Mouse (Mus musculus): ENCODE measurements around the gene Vps51.
A peak's percentile ranks its signal among the peaks of the same experiment; 100 is the strongest.
"Not testable (repeated sequence)": the region's sequence is repeated elsewhere in the genome, so short reads cannot be mapped to it uniquely, and the experiment has no call there.

The Vps51 gene

DNA sequence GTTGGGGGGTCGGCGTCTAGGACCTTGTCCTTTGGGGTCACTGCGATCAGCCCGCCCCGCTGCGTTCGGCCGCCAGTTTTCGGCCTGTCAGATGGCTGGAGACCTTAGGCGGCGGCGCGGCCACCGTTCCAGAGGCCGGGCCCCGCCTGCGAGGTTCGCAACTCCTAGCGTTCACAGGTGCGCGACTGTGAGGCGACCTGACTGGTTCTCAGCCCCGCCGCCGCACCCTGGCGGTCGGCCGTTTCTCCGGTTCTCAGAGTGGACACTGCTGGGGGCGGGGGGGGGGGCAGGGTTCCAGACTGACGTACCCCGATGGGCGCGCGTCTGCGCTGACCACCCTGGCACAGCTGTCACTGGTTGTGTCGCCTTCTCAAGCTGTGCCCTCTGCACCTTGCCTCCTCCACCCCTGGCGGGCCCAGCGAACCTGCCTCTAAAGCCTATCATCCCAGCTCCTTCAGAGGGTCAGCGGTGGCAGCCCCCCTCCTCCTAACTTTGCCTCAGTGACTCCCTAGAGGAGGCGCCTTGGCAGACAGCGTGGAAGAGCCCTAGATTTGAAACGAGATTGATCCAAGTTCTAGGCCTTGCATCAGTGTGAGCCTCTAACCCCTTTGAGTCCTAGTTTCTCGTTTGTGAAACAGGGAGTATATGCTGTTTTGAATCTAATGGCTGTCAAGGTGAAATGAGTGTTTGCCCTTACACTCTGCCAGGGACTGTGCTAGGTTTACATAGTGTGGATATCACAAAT is 29.7 kb downstream of the Vps51 start:
- no peak for DNase-seq

DNA sequence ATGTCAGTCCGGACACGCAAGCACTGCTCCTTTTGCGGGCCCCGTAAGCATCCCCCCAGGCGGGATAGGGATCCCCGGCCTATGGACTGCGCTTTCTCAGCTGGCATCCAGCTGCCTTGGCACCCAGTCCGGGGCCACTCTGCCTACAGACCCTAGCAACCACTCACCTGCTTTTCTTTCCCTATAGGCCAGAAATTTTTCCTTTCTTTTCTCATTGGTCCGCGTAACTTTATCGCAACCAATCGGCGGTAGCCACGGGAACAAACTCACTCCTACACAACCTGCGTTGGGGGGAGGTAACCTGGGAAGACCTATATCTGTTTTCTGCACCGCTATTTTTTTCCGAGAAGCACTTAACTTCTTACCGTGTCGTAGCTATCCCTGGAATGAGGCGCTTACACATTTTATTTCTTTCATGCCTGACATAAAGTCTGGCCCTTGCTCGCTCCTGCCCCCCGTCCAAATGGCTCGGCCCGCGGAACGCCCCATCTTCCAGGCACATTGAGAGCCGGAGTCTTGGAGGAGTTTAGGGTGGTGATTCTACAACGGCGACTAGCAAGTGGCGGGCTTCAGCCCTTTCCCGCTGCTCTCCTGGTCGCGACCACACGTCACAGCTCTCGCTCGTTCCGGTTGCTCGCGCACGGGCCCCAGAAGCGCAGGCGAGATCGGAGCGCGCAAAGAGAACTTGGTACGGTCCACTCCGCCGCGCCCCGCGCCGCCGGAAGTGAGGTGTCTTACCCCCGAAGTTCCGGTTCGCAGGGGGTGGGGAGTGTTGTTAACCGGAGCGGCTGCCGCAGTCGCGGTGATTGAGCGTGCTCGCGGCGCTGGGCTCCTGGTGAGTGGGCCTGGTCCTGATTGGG is 30.5 kb downstream of the Vps51 start, which contains the start of gene Syvn1:
Gene Syvn1 (plus strand): TSS at position 283 of the 860 bp plus-strand sequence.
- peak; percentile 88 for DNase-seq

DNA sequence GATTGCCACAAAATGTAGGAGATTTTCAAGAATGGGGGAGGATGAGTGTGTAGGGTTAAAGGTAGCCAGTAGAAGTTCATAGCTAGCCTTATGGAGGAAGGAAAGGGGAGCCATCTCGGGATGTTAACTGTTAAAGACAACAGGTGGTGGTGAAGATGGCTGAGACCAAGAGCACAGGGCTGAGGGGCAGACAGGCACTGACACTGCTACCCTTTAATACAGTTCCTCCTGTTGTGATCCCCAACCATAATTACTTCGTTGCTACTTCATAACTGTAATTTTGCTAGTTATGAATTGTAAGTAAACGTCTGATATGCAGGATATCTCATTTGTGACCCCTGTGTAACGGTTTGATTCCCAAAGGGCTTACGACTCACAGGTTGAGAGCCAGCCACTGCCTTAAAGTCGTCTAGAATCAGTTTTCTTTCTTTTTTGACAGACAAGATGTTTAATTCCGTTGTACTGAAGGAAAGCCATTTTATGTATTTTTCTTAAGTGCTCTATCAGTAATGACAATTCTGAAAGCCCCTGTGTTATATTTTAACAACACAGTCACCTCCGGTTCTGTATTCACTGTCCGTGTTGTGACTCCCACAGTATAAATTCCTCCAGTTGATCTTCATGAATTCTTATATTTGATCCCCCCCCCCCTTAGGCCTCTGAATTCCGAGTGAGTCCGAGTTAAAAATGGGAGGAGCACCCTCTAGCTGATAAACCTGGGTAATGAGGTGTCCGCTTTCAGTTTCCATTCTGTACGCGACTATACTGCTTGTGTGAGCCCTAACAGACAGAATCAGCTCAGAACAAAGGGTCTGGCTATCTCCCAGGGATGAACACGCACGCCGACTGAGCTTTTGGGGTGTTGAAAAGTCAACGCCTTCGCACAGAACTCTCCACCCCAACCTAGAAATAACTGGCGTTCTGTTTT is 31.4 kb downstream of the Vps51 start:
- no peak for DNase-seq

DNA sequence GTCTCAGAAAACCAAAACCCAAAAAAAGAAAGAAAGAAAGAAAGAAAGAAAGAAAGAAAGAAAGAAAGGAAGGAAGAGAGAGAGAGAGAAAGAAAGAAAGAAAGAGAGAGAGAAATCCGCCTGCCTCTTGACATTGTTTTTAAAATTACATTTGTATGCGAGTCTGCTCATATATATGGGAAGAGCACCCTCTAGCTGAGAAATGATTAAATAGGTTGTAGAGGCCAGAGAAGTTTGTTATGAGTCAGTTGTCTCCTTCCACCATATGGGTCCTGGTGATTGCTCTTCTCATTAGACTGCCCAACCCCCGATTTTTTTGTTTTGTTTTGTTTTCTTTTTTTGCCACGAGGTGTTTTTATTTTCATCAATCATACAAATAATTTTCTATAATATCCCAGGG is 32.9 kb downstream of the Vps51 start:
- DNase-seq = not testable (repeated sequence)

DNA sequence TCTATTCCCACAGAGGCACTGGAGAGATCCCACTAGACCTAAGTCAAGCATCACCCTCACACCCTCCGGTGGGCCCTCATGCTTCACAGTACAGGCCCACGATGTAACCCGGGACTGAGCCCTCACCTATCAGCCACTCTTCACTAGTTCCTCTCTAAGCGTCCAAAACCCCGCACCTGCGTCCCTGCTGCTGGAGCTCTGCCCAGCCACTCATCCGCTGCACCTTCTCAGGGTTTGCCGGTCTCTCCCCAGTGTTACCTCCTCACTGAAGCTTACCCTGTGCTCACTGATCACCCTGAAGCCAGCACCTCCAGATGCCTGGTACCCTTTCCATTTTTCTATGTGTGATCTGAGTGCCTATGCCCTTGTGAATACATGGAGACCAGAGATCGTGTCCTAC is 34.7 kb downstream of the Vps51 start:
- DNase-seq = no peak

DNA sequence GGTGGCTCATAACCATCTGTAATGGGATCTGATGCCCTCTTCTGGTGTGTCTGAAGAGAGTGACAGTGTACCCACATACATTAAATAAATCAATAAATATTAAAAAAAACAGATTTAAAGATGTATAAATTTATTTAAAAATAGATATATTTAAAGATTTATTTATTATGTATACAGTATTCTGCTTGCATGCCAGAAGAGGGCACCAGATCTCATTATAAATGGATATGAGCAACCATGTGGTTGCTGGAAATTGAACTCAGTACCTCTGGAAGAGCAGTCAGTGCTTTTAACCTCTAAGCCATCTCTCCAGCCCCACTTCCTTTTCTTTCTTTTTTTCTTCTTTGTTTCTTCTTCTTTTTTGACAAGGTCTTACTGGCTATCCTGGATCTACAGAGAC is 37.0 kb downstream of the Vps51 start:
- no peak for DNase-seq

DNA sequence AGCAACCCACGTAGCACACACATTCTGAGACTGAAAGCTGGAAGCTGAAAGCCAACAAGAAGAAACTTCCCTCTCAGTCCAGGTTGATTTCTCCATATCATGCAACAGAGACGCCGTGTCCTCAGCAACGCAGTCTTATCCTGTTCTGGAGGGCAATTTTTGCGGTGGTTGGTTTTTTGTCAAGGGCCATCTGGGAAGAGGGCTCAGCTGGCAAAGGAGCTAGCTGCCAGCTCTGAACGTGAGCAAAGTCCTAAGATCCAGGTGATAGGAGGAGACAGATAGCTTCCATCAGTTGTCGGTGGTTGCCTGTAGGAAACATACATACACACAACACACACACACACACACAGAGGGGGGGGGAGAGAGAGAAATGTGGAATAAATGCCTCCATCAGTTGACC is 38.7 kb downstream of the Vps51 start:
- no peak for DNase-seq

DNA sequence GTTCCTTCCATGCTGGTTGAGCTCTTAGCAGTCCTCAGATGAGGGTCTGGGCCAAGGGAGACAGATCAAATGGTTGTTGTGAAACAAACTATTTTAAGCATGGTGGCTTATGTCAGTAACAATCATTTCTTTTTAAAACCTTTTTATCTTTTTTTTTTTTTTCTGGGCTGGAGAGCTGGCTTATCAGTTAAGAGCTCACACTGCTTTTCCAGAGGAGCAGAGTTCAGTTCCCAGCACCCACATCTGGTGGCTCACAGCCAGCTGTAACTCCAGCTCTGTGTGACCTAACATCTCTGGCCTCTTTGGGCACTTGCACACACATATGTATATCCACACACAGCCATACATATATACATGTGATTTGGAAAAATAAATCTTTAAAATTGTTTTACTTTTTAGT is 39.3 kb downstream of the Vps51 start:
- DNase-seq = no peak

DNA sequence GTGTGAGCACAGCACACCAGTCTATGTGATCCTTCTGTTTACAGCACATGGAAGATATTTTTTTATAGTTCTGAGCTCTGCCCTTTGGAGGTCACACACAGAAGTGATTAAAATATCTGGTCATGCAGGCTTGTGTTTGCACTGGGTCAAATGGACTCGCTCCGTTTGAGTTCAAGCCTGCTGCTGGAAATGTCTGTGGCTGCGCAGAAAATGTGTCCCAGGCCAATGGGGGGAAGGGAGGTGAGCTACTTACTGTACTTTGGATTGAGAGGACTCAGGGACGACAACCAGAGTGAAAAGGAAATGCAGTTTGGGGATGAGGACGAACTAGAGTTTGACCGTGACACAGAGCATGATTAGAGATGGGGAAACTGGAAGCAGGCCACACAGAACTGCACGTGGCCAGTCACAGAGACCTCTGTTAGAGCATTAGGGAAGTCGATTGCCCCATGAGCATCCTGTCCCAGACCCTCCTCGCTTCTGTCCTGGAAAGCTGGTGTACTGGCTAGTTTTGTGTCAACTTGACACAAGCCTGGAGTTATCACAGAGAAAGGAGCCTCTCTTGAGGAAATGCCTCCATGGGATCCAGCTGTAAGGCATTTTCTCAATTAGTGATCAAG is 41.0 kb downstream of the Vps51 start:
- DNase-seq = no peak

DNA sequence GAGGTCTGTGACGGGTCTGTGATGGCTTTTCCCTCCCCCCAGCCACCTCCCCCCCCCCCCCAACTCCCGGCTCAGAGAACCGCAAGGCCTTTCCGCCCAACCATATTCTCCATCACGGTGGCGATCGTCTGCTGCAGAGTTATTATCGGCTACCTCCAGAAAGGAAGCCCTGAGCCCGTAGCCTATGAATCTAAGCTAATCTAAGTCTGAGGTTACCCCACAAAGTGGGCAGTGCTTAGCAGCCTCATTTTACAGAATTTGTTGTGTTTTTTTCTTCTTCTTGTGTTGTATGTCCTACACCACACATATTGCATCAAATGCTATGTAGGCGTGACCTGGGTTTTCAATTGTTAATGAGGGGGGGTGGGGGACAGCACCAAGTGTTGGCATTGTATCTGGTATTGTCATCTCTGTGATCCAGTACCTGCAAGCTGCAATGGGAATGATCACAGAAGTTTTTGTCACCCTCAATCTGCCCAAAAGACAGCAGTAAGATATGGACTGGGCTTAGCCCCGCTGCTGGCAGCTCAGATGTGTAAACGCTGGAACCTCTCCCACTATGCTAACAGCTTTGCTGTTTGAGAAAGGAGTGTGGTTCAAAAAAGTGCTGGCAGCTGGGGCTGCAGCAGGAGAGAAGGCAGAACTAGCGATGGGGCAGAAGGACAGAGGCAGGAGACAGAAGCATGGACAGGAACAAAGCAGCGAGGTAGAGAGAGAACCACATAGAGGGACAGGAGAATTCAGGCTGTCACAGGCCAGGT is 46.3 kb downstream of the Vps51 start:
- no peak for DNase-seq

DNA sequence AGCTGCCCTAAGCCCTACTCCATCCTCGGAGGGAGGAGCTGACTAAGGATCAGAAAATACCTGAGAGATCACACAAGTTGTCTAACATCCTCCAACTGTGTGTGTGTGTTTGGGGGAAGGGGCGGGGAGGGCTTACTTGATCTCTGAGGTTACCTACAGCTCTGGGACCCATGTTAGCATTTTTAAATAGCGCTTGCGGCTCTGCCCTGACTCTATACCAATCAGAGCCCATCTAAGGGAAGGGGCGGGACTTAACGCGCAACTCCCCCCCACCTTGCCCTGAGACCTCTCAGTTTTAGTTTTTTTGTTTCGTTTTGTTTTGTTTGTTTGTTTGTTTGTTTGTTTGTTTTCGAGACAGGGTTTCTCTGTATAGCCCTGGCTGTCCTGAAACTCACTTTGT is 47.6 kb downstream of the Vps51 start:
- no peak for DNase-seq

DNA sequence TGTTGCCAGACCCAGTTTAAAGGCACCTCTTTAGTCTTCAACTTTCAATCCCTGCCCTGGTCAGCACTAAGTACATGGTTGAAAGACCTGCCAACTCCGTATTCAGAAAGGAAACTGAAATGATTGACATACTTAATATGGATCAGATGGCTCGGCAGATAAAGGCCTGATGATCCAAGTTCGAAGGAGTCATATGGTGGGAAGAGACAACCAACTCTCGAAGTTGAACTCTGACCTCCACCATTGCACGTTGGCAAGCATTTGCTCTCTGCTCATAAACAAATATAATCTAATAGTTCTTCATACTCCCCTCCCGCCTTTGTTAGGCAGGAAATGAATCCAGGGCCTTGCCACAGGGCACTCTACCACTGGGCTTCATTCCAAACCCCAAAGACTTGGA is 48.0 kb downstream of the Vps51 start:
- peak; percentile 23 for DNase-seq

DNA sequence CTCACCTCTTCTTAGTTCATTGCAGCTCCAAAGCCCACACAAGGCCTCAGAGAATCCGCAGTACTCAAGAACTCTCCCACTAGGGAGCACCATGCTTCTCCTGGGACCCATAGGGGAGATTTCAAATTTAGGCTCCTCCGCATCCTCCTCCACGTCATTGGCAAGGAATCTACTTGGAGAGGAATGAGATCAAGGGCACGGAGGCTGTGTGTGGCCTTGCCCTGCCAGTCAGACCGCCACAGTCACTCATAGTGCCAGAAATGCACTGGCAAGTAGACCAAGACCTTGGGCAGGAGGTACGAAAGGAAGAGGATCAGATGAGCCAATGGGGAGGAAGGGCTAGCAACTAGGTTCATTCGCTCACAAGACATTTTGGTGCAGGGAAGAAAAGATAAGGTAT is 53.1 kb downstream of the Vps51 start:
- no peak for DNase-seq

DNA sequence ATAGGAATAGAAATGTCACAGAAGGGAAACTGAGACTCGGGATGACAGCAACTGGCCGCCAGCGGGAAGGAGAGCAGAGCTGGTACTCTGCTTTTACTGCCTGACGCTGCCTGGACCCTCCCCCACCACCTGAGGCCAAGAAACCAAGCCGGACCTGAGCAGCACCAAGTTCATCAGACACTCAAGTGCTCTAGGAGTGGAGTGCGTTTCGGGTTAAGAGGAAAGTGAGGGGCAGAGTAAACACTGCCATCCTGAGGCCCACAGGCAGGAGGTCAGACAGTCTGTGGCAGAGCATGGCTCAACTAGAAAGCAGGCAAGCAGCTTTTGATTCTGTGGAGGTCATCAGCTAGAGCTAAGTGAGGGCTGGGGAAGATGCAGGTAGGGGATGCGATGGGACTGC is 54.0 kb downstream of the Vps51 start:
- no peak for DNase-seq

DNA sequence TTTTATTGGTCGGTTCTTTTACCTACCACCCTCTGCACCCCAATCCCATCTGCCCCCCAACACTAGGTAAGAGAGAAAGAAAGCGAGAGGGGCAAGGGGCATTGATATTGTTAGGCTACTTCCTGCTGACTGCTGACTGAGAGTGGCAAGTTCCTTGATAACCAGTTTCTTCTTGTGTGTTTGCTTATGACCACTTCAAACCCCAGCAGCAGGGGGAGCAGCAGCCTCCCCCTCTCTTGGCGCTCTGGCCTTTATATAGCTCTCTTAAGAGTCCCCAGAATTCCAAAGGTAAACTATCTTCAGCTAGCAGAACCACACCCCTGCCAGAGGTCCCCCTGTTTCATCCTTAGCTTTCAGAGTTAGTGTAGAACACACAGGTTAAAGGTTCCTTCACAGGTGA is 56.8 kb downstream of the Vps51 start:
- no peak for DNase-seq

DNA sequence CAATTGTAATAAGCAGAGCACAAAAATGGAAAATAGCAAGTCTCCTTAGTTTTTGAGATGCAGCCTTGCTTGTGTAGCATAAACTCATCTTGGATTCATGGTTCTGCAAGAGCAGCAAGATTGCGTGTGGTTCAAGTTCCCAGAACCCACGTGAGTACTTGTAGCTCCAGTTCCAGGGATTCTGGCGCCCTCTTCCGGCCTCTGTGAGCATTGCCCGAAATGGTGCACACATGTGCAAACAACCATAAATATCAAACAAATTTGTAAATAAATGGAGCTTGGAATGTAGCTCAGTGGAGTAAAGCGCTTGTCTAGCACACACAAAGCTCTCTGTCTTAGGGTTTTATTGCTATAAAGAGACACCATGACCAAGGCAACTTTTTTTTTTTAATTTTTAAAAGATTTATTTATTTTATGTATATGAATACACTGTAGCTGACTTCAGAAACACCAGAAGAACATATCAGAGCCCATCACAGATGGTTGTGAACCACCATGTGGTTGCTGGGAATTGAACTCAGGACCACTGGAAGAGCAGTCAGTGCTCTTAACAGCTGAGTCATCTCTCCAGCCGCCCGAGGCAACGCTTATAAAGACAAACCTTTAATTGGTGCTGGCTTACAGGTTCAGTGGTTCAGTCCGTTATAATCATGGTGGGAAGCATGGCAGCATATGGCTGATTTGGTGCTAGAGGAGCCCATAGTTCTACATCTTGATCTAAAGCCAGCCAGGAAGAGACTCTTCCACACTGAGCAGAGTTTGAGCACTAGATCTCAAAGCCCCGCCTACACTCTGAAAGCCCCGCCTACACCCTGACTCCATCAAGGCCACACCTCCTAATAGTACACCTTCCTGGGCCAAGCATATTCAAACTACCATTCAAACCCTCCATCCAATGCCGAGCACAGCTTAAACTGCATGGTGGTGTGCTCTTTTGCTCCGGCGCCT is 58.6 kb downstream of the Vps51 start:
- DNase-seq = peak; percentile 94
